Mouse (Mus musculus) C2C12 (cell line): ENCODE data around the gene Fdx1.

Experiments used
- CEBPB ChIP-seq: IDR thresholded peaks from one replicate; pipeline ENCODE4 v1.6.1; 2011; ENCODE audit warnings: low read depth, mild to moderate bottlenecking, control low read depth, moderate library complexity
- CTCF ChIP-seq: IDR thresholded peaks from one replicate; pipeline ENCODE4 v1.5.1; 2011; ENCODE audit not compliant: control insufficient read depth, insufficient read depth, insufficient read length
- FOSL1 ChIP-seq: IDR thresholded peaks from one replicate; pipeline ENCODE4 v1.8.0; 2011; ENCODE audit warnings: mild to moderate bottlenecking, low read length; ENCODE audit not compliant: poor library complexity, insufficient read depth, severe bottlenecking
- MAX ChIP-seq: IDR thresholded peaks from one replicate; pipeline ENCODE4 v1.6.1; 2011; ENCODE audit warnings: mild to moderate bottlenecking, control low read depth
- MYOD1 ChIP-seq: IDR thresholded peaks from one replicate; pipeline ENCODE4 v1.6.1; 2011; ENCODE audit warnings: low read depth; ENCODE audit not compliant: control insufficient read depth, insufficient read length
- MYOG ChIP-seq: IDR thresholded peaks from one replicate; pipeline ENCODE4 v1.6.1; 2011; ENCODE audit not compliant: control insufficient read depth, insufficient read length; ENCODE audit errors: extremely low read depth
- USF1 ChIP-seq: IDR thresholded peaks from one replicate; pipeline ENCODE4 v1.6.1; 2011; ENCODE audit warnings: low read depth, mild to moderate bottlenecking, control low read depth, moderate library complexity

DNA sequence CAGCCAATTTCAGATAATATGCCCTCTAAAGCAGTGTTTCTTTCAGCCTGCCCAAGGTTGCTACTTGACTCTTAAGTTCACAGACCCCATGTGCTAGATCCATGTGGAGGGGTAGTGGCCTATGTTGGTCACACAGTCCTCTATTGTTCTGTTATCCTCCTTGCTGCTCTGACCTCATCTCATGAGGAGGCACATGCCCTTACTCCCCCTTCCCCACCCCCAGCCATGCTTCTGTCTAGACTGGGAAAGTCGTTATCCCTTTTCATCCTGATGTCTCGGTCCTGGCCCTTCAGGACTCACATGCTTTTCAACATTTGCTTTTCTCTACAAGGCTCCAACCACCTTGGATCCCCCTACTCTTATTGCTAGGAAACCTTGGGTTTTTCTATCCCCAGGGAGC is 44.0 kb upstream of the Fdx1 start:
- no peak for TF ChIP-seq CTCF
- TF ChIP-seq MAX = no peak
- no peak for TF ChIP-seq USF1
- no peak for TF ChIP-seq MYOD1
- no peak for TF ChIP-seq FOSL1
- no peak for TF ChIP-seq MYOG
- no peak for TF ChIP-seq CEBPB
